Mouse (Mus musculus) neural tube, embryonic 11.5 days (tissue): Measurements from ENCODE around the gene Fam92b. TPM values are rescaled to one million over a fixed set of nuclear protein-coding genes. Genes with fewer than 3 reads are reported as not detected.

ENCODE experiments used
- ATAC-seq: fragments of 200-750 bp; cut with Nextera tagmentation; 2 replicates; pipeline ENCODE4 v1.8.0; 2017; ENCODE audit warnings: moderate number of reproducible peaks, mild to moderate bottlenecking, moderate TSS enrichment, moderate library complexity; ENCODE audit not compliant: insufficient read depth, low FRiP score, low TSS enrichment
- DNase-seq: peaks from one replicate; pipeline ENCODE4 v3.0.0-alpha.2; 2015; ENCODE audit warnings: low spot score
- H3K27ac ChIP-seq: fragments of 300-500 bp; sonication (generic); 2 replicates; pipeline ENCODE4 v1.5.1; 2014; ENCODE audit warnings: low read depth, mild to moderate bottlenecking, low read length
- H3K27me3 ChIP-seq: fragments of 300-500 bp; sonication (generic); 2 replicates; pipeline ENCODE4 v1.6.1; 2014; ENCODE audit warnings: mild to moderate bottlenecking, low read length, mixed read lengths; ENCODE audit not compliant: control insufficient read depth, insufficient read depth
- H3K36me3 ChIP-seq: fragments of 300-500 bp; sonication (generic); 2 replicates; pipeline ENCODE4 v1.6.1; 2014; ENCODE audit warnings: mild to moderate bottlenecking, low read length, moderate library complexity, mixed read lengths; ENCODE audit not compliant: control insufficient read depth, insufficient read depth
- H3K4me1 ChIP-seq: fragments of 300-500 bp; sonication (generic); 2 replicates; pipeline ENCODE4 v1.6.1; 2014; ENCODE audit warnings: low read length, mixed read lengths; ENCODE audit not compliant: control insufficient read depth, insufficient read depth
- H3K4me2 ChIP-seq: fragments of 300-500 bp; sonication (generic); 2 replicates; pipeline ENCODE4 v1.6.1; 2014; ENCODE audit warnings: low read depth, mild to moderate bottlenecking, moderate library complexity
- H3K4me3 ChIP-seq: fragments of 300-500 bp; sonication (generic); 2 replicates; pipeline ENCODE4 v1.5.1; 2014; ENCODE audit warnings: low read depth, low read length
- H3K9ac ChIP-seq: fragments of 300-500 bp; sonication (generic); 2 replicates; pipeline ENCODE4 v1.6.1; 2014; ENCODE audit warnings: mild to moderate bottlenecking, low read length
- H3K9me3 ChIP-seq: fragments of 300-500 bp; sonication (generic); 2 replicates; pipeline ENCODE4 v1.6.1; 2016; ENCODE audit warnings: low read length; ENCODE audit not compliant: control insufficient read depth
- WGBS: fragments of 180-500 bp; shearing (Covaris S2); extraction: QIAGEN DNeasy Blood & Tissue Kit; methylation state at CpG from one replicate; pipeline ENCODE4 v1.1.7; 2014; 5-methylcytosine and 5-hydroxymethylcytosine counted together
- polyA plus RNA-seq: library from polyadenylated mRNA; unstranded; fragments of >200 nt; fragmentation: Nextera tagmentation; extraction: Ambion mirVana; gene quantifications from 2 replicates; pipeline ENCODE4 v1.2.1, GENCODE M21; 2014

Gene Fam92b
- polyA plus RNA-seq, 1 experiment from 2014 or later, result 0.90 TPM

GRCm38 (mm10) chr8:120213229-120213628 is 36.0 kb upstream of the Fam92b start:
- ATAC-seq, result no peak
- DNase-seq, result no peak

GRCm38 (mm10) chr8:120212596-120212995 is 35.3 kb upstream of the Fam92b start:
- no peak for DNase-seq
- Histone ChIP-seq H3K9me3 (no peaks in the 10 kb centered on the region), H3K27ac (no peak overlapping the region), H3K36me3 (no peaks in the 10 kb centered on the region), H3K4me1 (peaks cover 32% of the 10 kb centered on the region), H3K4me2 (no peak overlapping the region), H3K27me3 (no peaks in the 10 kb centered on the region), H3K9ac (no peak overlapping the region), H3K4me3 (no peak overlapping the region)
- 87% methylated on average over 7 of the region's 7 CpGs for WGBS
- ATAC-seq, result no peak

More at GRCm38 (mm10) chr8:120213229-120213628, 36.0 kb upstream of the Fam92b start:
- WGBS, result 95% methylated on average over 3 of the region's 3 CpGs
- H3K4me2 ChIP-seq, result no peak overlapping the region
- H3K27ac ChIP-seq, result no peak overlapping the region
- H3K36me3 ChIP-seq, result no peaks in the 10 kb centered on the region
- H3K9ac ChIP-seq, result no peak overlapping the region
- H3K4me3 ChIP-seq, result no peak overlapping the region
- no peaks in the 10 kb centered on the region for H3K27me3 ChIP-seq
- no peaks in the 10 kb centered on the region for H3K9me3 ChIP-seq
- H3K4me1 ChIP-seq, result peaks cover 32% of the 10 kb centered on the region

DNA sequence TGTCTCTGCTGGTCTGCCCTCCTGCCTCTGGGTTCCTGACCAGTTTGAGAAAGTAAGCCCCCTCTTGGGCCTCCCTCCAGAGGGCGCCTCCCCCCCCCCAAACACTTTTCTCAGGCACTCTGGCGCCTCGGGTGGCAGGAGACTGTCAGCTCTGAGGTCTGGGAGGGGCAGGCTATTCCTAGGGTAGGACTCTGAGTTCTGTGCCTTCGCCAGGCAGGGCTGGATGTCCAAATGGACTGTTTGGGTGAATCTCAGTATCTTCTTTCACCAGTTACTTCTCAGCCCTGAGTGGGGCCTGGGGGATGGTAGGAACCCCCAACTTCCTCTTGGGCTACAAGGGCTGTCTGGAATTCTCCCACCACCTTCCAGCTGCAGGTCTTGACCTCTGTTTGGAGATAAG is 34.1 kb upstream of the Fam92b start:
- WGBS, result 26% methylated on average over 3 of the region's 4 CpGs
- peaks cover 23% of the 10 kb centered on the region for H3K4me1 ChIP-seq
- DNase-seq (peak; percentile 52), ATAC-seq (no peak)
- H3K4me3 ChIP-seq, result no peak overlapping the region
- H3K9me3 ChIP-seq, result no peaks in the 10 kb centered on the region
- no peak overlapping the region for H3K4me2 ChIP-seq
- H3K36me3 ChIP-seq, result no peaks in the 10 kb centered on the region
- no peak overlapping the region for H3K27ac ChIP-seq
- H3K27me3 ChIP-seq, result no peaks in the 10 kb centered on the region
- H3K9ac ChIP-seq, result no peak overlapping the region

DNA sequence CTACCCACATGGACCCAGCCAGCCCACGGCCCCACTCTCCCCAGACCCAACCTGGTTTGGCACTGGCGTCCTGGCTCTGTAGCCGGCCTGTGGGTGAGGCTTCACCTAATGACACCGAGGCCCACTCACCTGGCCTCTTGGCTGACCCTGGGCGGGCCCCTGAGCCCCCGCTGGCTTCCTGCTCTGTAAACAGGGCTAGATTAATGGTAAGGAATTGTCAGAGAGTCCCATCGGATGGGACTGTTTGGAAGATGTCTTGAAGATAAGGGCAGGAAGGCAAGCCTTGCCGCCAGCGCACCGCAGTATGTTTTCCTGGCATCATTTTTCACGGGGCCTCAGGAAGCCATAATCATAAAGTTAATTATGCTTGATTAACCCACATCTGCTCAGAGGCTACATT is 30.8 kb upstream of the Fam92b start:
- no peaks in the 10 kb centered on the region for H3K27me3 ChIP-seq
- no peak overlapping the region for H3K4me2 ChIP-seq
- no peak overlapping the region for H3K9ac ChIP-seq
- H3K36me3 ChIP-seq, result no peaks in the 10 kb centered on the region
- no peaks in the 10 kb centered on the region for H3K9me3 ChIP-seq
- no peak overlapping the region for H3K4me3 ChIP-seq
- no peak for ATAC-seq
- H3K27ac ChIP-seq, result no peak overlapping the region
- DNase-seq, result no peak
- H3K4me1 ChIP-seq, result peaks cover 11% of the 10 kb centered on the region; the same call in 1 of the 2 replicates
- 61% methylated on average over 11 of the region's 11 CpGs for WGBS

GRCm38 (mm10) chr8:120207364-120207763 is 30.1 kb upstream of the Fam92b start:
- Histone ChIP-seq H3K4me2 (no peak overlapping the region), H3K4me1 (peaks cover 11% of the 10 kb centered on the region; the same call in 1 of the 2 replicates), H3K27me3 (no peaks in the 10 kb centered on the region), H3K9ac (no peak overlapping the region), H3K27ac (no peak overlapping the region), H3K36me3 (no peaks in the 10 kb centered on the region), H3K4me3 (no peak overlapping the region), H3K9me3 (no peaks in the 10 kb centered on the region)
- ATAC-seq (no peak), DNase-seq (no peak)
- 89% methylated on average over 8 of the region's 8 CpGs for WGBS

GRCm38 (mm10) chr8:120205916-120206315 is 28.6 kb upstream of the Fam92b start:
- Histone ChIP-seq H3K27me3 (no peaks in the 10 kb centered on the region), H3K4me1 (peaks cover 6% of the 10 kb centered on the region; the same call in 1 of the 2 replicates), H3K9me3 (no peaks in the 10 kb centered on the region), H3K4me2 (no peak overlapping the region), H3K27ac (no peak overlapping the region), H3K4me3 (no peak overlapping the region), H3K36me3 (no peaks in the 10 kb centered on the region), H3K9ac (no peak overlapping the region)
- WGBS, result 87% methylated on average over 9 of the region's 9 CpGs
- DNase-seq, result no peak
- no peak for ATAC-seq

GRCm38 (mm10) chr8:120204736-120205360 is 27.6 kb upstream of the Fam92b start:
- Histone ChIP-seq H3K9me3 (no peaks in the 10 kb centered on the region), H3K4me1 (no peaks in the 10 kb centered on the region), H3K27ac (no peak overlapping the region), H3K4me3 (no peak overlapping the region), H3K4me2 (no peak overlapping the region), H3K9ac (no peak overlapping the region), H3K27me3 (no peaks in the 10 kb centered on the region), H3K36me3 (no peaks in the 10 kb centered on the region)
- no peak for ATAC-seq
- WGBS, result 79% methylated on average over 7 of the region's 7 CpGs
- DNase-seq, result no peak

DNA sequence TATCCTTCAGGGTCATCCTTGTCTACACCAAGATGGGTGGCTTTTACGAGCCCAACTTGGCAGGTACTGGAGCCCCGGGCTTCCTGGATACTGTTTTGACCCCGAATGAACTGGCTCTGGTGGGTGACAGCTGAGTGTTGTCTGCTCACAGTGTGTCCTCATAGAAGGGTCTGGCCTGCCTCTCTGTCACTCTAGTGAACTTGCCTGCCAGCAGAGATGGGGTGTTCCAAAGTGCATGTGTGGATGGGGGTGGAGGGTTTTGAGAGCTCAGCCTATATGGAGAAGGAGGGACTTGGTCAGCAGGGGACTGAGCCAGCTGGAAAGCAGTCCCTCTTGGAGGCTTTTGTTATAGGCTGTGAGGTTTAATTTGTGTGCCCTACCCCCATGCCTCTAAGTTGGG is 25.3 kb upstream of the Fam92b start:
- H3K27me3 ChIP-seq, result no peaks in the 10 kb centered on the region
- no peak overlapping the region for H3K4me2 ChIP-seq
- DNase-seq (no peak), ATAC-seq (no peak)
- no peak overlapping the region for H3K27ac ChIP-seq
- no peak overlapping the region for H3K4me3 ChIP-seq
- WGBS, result 81% methylated on average over 3 of the region's 3 CpGs
- no peaks in the 10 kb centered on the region for H3K9me3 ChIP-seq
- H3K36me3 ChIP-seq, result no peaks in the 10 kb centered on the region
- H3K4me1 ChIP-seq, result no peaks in the 10 kb centered on the region
- no peak overlapping the region for H3K9ac ChIP-seq

- Histone ChIP-seq H3K9me3 (no peaks in the 10 kb centered on the region), H3K27ac (no peak overlapping the region), H3K9ac (no peak overlapping the region; the same call in 1 of the 2 replicates), H3K4me3 (no peak overlapping the region), H3K4me1 (no peaks in the 10 kb centered on the region), H3K36me3 (no peaks in the 10 kb centered on the region), H3K27me3 (no peaks in the 10 kb centered on the region), H3K4me2 (no peak overlapping the region)
- ATAC-seq, result no peak
- 87% methylated on average over 6 of the region's 6 CpGs for whole genome bisulfite sequencing
- no peak for DNase-seq
Observed at GRCm38 (mm10) chr8:120201351-120201750, 24.1 kb upstream of the Fam92b start.
